Mouse (Mus musculus) heart, embryonic 16.5 days (tissue): ENCODE data around the gene Mia. TPM values are rescaled to one million over a fixed set of nuclear protein-coding genes. Genes with fewer than 3 reads are reported as not detected.

Experiments used
- ATAC-seq: fragments of 200-750 bp; cut with Nextera tagmentation; replicated peaks from 2 replicates; pipeline ENCODE4 v1.8.0; 2017; ENCODE audit warnings: moderate number of reproducible peaks; ENCODE audit not compliant: insufficient read depth, low FRiP score; ENCODE audit errors: extremely low read depth
- H3K27ac ChIP-seq: fragments of 300-500 bp; sonication (generic); 2 replicates; pipeline ENCODE4 v1.5.1; 2014; ENCODE audit warnings: mild to moderate bottlenecking, low read length, control low read depth, moderate library complexity
- H3K27me3 ChIP-seq: fragments of 300-500 bp; sonication (generic); 2 replicates; pipeline ENCODE4 v1.6.1; 2014; ENCODE audit warnings: low read length, mixed read lengths; ENCODE audit not compliant: control insufficient read depth, insufficient read depth
- H3K36me3 ChIP-seq: fragments of 300-500 bp; sonication (generic); 2 replicates; pipeline ENCODE4 v1.6.1; 2014; ENCODE audit not compliant: control insufficient read depth, insufficient read depth
- H3K4me1 ChIP-seq: fragments of 300-500 bp; sonication (generic); 2 replicates; pipeline ENCODE4 v1.6.1; 2014; ENCODE audit warnings: low read length, mixed read lengths; ENCODE audit not compliant: control insufficient read depth, insufficient read depth
- H3K4me2 ChIP-seq: fragments of 300-500 bp; sonication (generic); 2 replicates; pipeline ENCODE4 v1.6.1; 2014; ENCODE audit warnings: low read depth, mild to moderate bottlenecking, control low read depth, low read length
- H3K4me3 ChIP-seq: fragments of 300-500 bp; sonication (generic); 2 replicates; pipeline ENCODE4 v1.5.1; 2014; ENCODE audit warnings: mild to moderate bottlenecking, control low read depth, low read length
- H3K9ac ChIP-seq: fragments of 300-500 bp; sonication (generic); 2 replicates; pipeline ENCODE4 v1.6.1; 2014; ENCODE audit warnings: low read length, control low read depth
- H3K9me3 ChIP-seq: fragments of 300-500 bp; sonication (generic); replicated peaks from 2 replicates; pipeline ENCODE4 v1.6.1; 2016; ENCODE audit warnings: low read length; ENCODE audit not compliant: control insufficient read depth
- WGBS: fragments of 180-500 bp; shearing (Covaris S2); extraction: QIAGEN DNeasy Blood & Tissue Kit; methylation state at CpG from one replicate; pipeline ENCODE4 v1.1.7; 2014; 5-methylcytosine and 5-hydroxymethylcytosine counted together
- polyA plus RNA-seq: library from polyadenylated mRNA; unstranded; fragments of >200 nt; fragmentation: Nextera tagmentation; extraction: Ambion mirVana; gene quantifications from 2 replicates; pipeline ENCODE4 v1.2.1, GENCODE M21; 2015

Mia gene
- polyA plus RNA-seq, 1 experiment from 2014 or later, result 5.0 TPM

GRCm38 (mm10) chr7:27166229-27166613, 14.7 kb downstream of the Mia start:
- H3K27me3 ChIP-seq, result no peaks in the 10 kb centered on the region
- peak overlapping the region; percentile 96 for H3K27ac ChIP-seq
- peaks cover 22% of the 10 kb centered on the region for H3K36me3 ChIP-seq
- H3K4me1 ChIP-seq, result peaks cover 46% of the 10 kb centered on the region
- 0% methylated on average over 34 of the region's 43 CpGs for WGBS
- H3K9me3 ChIP-seq, result no peaks in the 10 kb centered on the region
- peak overlapping the region; percentile 73 for H3K4me2 ChIP-seq
- ATAC-seq, result peak; percentile 82
- peak overlapping the region; percentile 85 for H3K9ac ChIP-seq
- peak overlapping the region; percentile 73 for H3K4me3 ChIP-seq

DNA sequence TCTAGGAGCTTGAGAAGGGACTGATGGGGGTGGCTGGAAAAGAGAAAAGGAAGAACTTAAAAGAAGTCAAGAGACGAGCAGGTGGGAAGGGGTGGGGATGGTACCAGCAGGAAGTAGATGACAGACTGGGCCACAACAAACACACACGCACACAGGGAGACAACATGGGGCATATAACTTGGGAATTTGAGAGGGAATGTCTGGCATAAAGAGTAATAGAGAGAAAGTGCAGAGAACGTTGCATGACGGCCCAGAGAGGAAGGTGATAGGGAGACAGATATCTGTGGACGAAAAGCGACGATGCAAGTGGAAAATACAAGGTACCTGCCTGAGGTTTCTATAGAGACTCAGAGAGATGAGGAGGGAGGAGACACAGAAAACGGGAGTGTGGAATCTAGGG, 15.3 kb downstream of the Mia start:
- Histone ChIP-seq H3K27ac (peak overlapping the region; percentile 96), H3K4me3 (peak overlapping the region; percentile 73), H3K9ac (peak overlapping the region; percentile 85), H3K9me3 (no peaks in the 10 kb centered on the region), H3K27me3 (no peaks in the 10 kb centered on the region), H3K4me1 (peaks cover 49% of the 10 kb centered on the region), H3K36me3 (peaks cover 19% of the 10 kb centered on the region), H3K4me2 (peak overlapping the region; percentile 73)
- WGBS, result 4% methylated on average over 8 of the region's 8 CpGs
- ATAC-seq, result no peak

DNA sequence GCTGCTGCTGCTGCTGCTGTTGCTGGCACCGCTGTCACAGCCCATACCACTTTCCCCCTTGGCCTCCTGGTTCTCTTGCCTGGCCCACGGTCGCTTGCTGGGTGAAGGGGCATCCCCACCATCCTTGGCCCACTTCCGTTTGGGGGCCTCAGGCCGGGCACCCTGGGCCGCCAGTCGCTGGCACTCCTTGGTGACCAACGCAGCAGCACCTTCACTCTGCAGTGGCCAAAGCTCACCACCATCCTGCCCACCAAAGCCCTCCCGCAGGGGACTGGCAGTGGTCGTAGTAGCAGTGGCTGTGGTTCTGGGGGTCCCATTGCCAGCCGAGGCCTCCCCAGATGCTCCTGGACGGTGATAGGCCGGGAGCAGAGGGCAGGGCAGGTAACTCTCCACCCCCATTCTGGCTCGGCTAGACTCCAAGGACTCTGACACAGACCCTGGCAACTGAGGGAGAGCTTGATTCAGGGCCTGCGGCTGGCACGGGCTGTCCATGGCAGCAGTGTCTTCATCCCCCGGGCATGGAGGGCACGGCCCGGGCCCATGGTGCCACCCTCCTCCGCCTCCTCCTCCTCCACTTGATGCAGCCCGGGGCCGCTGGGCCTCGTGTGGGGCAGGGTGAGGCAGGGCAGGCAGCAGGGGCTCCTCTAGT, 15.8 kb downstream of the Mia start:
- Histone ChIP-seq H3K36me3 (peaks cover 14% of the 10 kb centered on the region), H3K9ac (peak overlapping the region; percentile 85), H3K4me2 (peak overlapping the region; percentile 73), H3K27me3 (no peaks in the 10 kb centered on the region), H3K9me3 (no peaks in the 10 kb centered on the region), H3K27ac (no peak overlapping the region), H3K4me1 (peaks cover 55% of the 10 kb centered on the region), H3K4me3 (peak overlapping the region; percentile 73)
- WGBS, result 67% methylated on average over 23 of the region's 23 CpGs
- no peak for ATAC-seq

DNA sequence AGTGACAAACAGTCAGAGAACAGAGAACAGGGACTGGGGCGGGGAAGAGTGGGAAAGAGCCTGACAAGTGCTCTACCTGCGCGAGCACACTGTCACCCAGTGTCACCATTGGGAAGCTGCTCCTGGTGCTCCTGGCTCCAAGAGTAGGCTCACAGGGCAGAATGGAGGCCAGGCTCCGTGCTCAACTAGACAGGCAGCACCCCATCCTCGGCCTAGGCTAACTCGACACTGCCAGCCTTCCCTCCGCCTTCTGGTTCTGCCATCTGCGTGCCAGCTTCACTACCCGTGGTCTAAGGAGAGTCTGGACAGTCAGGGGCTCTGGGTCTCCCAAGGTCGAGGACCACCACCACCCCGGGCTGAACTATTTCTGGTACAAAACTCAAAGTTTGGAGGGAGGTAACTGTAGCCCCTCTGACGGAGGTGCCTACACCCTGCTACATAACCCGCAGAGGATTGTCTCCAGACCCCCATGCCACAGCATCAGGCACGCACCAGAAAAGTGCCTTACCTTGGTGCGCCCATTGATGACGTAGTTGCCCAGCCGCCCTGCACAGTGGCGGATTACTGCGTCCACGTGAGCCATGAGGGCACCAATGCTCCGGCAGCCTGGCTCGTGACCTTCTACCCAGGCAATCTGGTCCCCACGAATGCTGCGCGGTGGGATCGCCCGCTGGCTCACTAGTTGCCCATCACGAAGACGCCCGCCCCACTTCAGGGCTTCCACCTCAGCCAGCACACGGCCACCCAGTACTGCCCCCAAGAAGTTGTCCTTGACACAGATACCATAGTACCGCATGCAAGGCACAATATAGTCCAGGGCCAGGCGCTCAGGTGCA, 16.6 kb downstream of the Mia start:
- Histone ChIP-seq H3K4me1 (peaks cover 55% of the 10 kb centered on the region), H3K27ac (no peak overlapping the region), H3K9me3 (no peaks in the 10 kb centered on the region), H3K27me3 (no peaks in the 10 kb centered on the region), H3K9ac (peak overlapping the region; percentile 85; the same call in 1 of the 2 replicates), H3K4me2 (peak overlapping the region; percentile 73), H3K4me3 (peak overlapping the region; percentile 73), H3K36me3 (peaks cover 16% of the 10 kb centered on the region)
- no peak for ATAC-seq
- WGBS, result 78% methylated on average over 33 of the region's 33 CpGs

DNA sequence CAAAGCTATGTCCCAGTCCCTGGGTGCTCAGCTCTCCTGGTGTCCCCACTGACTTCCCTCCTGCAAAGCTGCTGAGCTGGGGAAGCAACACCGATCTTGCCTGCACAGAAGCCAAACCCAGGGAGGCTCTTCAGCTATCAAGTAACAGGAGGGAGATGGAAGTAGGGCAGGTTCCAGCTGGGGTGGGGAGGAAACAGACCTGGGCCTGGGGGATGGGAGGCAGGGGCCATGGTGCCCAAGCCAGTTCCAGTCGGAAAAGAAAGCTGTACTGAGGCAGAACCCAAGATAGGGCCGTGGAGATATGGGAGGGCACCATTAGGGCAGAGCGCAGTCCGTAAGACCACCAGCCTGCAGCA, 17.5 kb downstream of the Mia start:
- Histone ChIP-seq H3K4me1 (peaks cover 55% of the 10 kb centered on the region), H3K27ac (no peak overlapping the region), H3K4me2 (peak overlapping the region; percentile 73), H3K9ac (peak overlapping the region; percentile 42), H3K4me3 (no peak overlapping the region), H3K27me3 (no peaks in the 10 kb centered on the region), H3K9me3 (no peaks in the 10 kb centered on the region), H3K36me3 (peaks cover 25% of the 10 kb centered on the region)
- 57% methylated on average over 5 of the region's 5 CpGs for WGBS
- ATAC-seq, result no peak

GRCm38 (mm10) chr7:27162780-27163449, 18.0 kb downstream of the Mia start:
- 79% methylated on average over 5 of the region's 5 CpGs for WGBS
- peaks cover 55% of the 10 kb centered on the region for H3K4me1 ChIP-seq
- ATAC-seq, result no peak
- peak overlapping the region; percentile 42 for H3K9ac ChIP-seq
- no peak overlapping the region for H3K4me3 ChIP-seq
- H3K36me3 ChIP-seq, result peaks cover 30% of the 10 kb centered on the region
- H3K27ac ChIP-seq, result no peak overlapping the region
- H3K27me3 ChIP-seq, result no peaks in the 10 kb centered on the region
- H3K9me3 ChIP-seq, result no peaks in the 10 kb centered on the region
- peak overlapping the region; percentile 73 for H3K4me2 ChIP-seq

GRCm38 (mm10) chr7:27161744-27162143, 19.2 kb downstream of the Mia start:
- H3K36me3 ChIP-seq, result peaks cover 39% of the 10 kb centered on the region
- 72% methylated on average over 4 of the region's 4 CpGs for WGBS
- H3K4me3 ChIP-seq, result no peak overlapping the region
- ATAC-seq, result no peak
- H3K27me3 ChIP-seq, result no peaks in the 10 kb centered on the region
- no peak overlapping the region for H3K27ac ChIP-seq
- H3K9ac ChIP-seq, result no peak overlapping the region
- H3K4me2 ChIP-seq, result no peak overlapping the region
- no peaks in the 10 kb centered on the region for H3K9me3 ChIP-seq
- peaks cover 50% of the 10 kb centered on the region for H3K4me1 ChIP-seq

- peaks cover 39% of the 10 kb centered on the region for H3K36me3 ChIP-seq
- ATAC-seq, result no peak
Measured at GRCm38 (mm10) chr7:27160921-27161320, 20.0 kb downstream of the Mia start.

DNA sequence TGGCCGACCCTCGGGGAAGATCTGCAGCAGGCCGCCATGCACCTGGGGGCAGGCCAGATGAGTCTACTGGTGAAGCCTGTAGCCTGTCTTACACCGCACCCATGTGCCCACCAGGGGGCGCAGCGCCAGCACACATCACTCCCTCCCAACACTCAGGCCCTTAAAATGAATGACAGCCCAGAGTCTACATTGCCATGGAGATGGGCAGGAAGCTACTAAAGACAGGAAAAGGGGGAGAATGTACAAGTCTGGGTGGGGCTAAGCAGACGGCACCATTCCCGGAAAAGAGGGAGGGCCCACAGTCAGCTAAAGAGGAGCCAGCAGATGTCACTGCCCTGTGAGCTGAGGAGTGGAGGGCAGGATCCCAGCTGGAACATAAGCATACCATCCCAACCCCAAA, 21.1 kb downstream of the Mia start:
- Histone ChIP-seq H3K9me3 (no peaks in the 10 kb centered on the region), H3K27ac (no peak overlapping the region; the same call in 1 of the 2 replicates), H3K9ac (no peak overlapping the region), H3K27me3 (no peaks in the 10 kb centered on the region), H3K4me1 (peaks cover 42% of the 10 kb centered on the region), H3K4me3 (no peak overlapping the region), H3K4me2 (no peak overlapping the region), H3K36me3 (peaks cover 36% of the 10 kb centered on the region)
- ATAC-seq, result peak; percentile 87
- 19% methylated on average over 8 of the region's 8 CpGs for WGBS

More at GRCm38 (mm10) chr7:27160921-27161320, 20.0 kb downstream of the Mia start:
- no peak overlapping the region for H3K4me2 ChIP-seq
- no peak overlapping the region for H3K27ac ChIP-seq
- no peaks in the 10 kb centered on the region for H3K9me3 ChIP-seq
- no peak overlapping the region for H3K9ac ChIP-seq
- peaks cover 50% of the 10 kb centered on the region for H3K4me1 ChIP-seq
- no peaks in the 10 kb centered on the region for H3K27me3 ChIP-seq
- WGBS, result 84% methylated on average over 3 of the region's 3 CpGs
- no peak overlapping the region for H3K4me3 ChIP-seq
